Mouse (Mus musculus) layer of hippocampus, postnatal 25 days (tissue): ENCODE results near the gene Arf5. TPM values are rescaled to one million over a fixed set of nuclear protein-coding genes. Genes with fewer than 3 reads are reported as not detected.

Source experiments
- total RNA-seq, 2 experiments: library from RNA; stranded (reverse); gene quantifications; 2 replicates each; pipeline ENCODE4 v1.2.3; 2021

Arf5 gene
- total RNA-seq, 2 experiments from 2014 or later, result 327 to 334 TPM

Other genes with a start within 250 kb of the Arf5 start
- gene Zfp800, start 25.6 kb upstream of the Arf5 start, total RNA-seq, result 10 to 100 TPM; 20.9 to 24.2 TPM
- gene Fscn3, start 4.2 kb downstream of the Arf5 start, total RNA-seq, result not detected
- gene Gcc1, start 4.8 kb downstream of the Arf5 start, total RNA-seq, result 10 to 100 TPM; 15.4 to 20.6 TPM
- not detected for gene Pax4, start 25.8 kb downstream of the Arf5 start, total RNA-seq
- 100 to 1,000 TPM; 113 to 115 TPM for gene Snd1, start 51.6 kb downstream of the Arf5 start, total RNA-seq